Mouse (Mus musculus) heart, postnatal 0 days (tissue): ENCODE measurements around the gene Pde4d. TPM values are rescaled to one million over a fixed set of nuclear protein-coding genes. Genes with fewer than 3 reads are reported as not detected.

Experiments
- ATAC-seq: fragments of 200-750 bp; cut with Nextera tagmentation; 2 replicates; pipeline ENCODE4 v1.8.0; 2017; ENCODE audit warnings: low read depth, moderate number of reproducible peaks, moderate library complexity; ENCODE audit not compliant: insufficient read depth
- DNase-seq: peaks from one replicate; pipeline ENCODE4 v3.0.0-alpha.2; 2016; ENCODE audit warnings: low spot score
- H3K27ac ChIP-seq: fragments of 300-500 bp; sonication (generic); 2 replicates; pipeline ENCODE4 v1.5.1; 2014; ENCODE audit warnings: low read depth, mild to moderate bottlenecking
- H3K27me3 ChIP-seq: fragments of 300-500 bp; sonication (generic); 2 replicates; pipeline ENCODE4 v1.6.1; 2014; ENCODE audit warnings: low read length, mixed read lengths; ENCODE audit not compliant: control insufficient read depth, insufficient read depth
- H3K36me3 ChIP-seq: fragments of 300-500 bp; sonication (generic); replicated peaks from 2 replicates; pipeline ENCODE4 v1.6.1; 2014; ENCODE audit warnings: low read length, mixed read lengths; ENCODE audit not compliant: control insufficient read depth, insufficient read depth
- H3K4me1 ChIP-seq: fragments of 300-500 bp; sonication (generic); 2 replicates; pipeline ENCODE4 v1.6.1; 2014; ENCODE audit warnings: antibody characterized with exemption; ENCODE audit not compliant: control insufficient read depth, insufficient read depth
- H3K4me2 ChIP-seq: fragments of 300-500 bp; sonication (generic); 2 replicates; pipeline ENCODE4 v1.6.1; 2014; ENCODE audit warnings: low read depth, mild to moderate bottlenecking, low read length, moderate library complexity
- H3K4me3 ChIP-seq: fragments of 300-500 bp; sonication (generic); 2 replicates; pipeline ENCODE4 v1.5.1; 2014; ENCODE audit warnings: low read depth, low read length
- H3K9ac ChIP-seq: fragments of 300-500 bp; sonication (generic); replicated peaks from 2 replicates; pipeline ENCODE4 v1.6.1; 2014; ENCODE audit warnings: low read depth, low read length, mixed read lengths
- H3K9me3 ChIP-seq: fragments of 300-500 bp; sonication (generic); replicated peaks from 2 replicates; pipeline ENCODE4 v1.6.1; 2016; ENCODE audit warnings: low read length; ENCODE audit not compliant: control insufficient read depth
- CTCF ChIP-seq: IDR thresholded peaks from 2 replicates; pipeline ENCODE4 v1.5.1; 2016; ENCODE audit warnings: antibody characterized with exemption, control low read depth, low read depth
- EP300 ChIP-seq: IDR thresholded peaks from 2 replicates; pipeline ENCODE4 v1.6.1; 2016; ENCODE audit warnings: antibody characterized with exemption, low read depth
- WGBS: fragments of 180-500 bp; shearing (Covaris S2); extraction: QIAGEN DNeasy Blood & Tissue Kit; methylation state at CpG from one replicate; pipeline ENCODE4 v1.1.7; 2014; 5-methylcytosine and 5-hydroxymethylcytosine counted together
- polyA plus RNA-seq: library from polyadenylated mRNA; unstranded; fragments of >200 nt; fragmentation: Nextera tagmentation; extraction: Ambion mirVana; gene quantifications from 2 replicates; pipeline ENCODE4 v1.2.1, GENCODE M21; 2015
- total RNA-seq: library from RNA; depleted of rRNA; stranded (reverse); fragments of >200 nt; gene quantifications from 2 replicates; pipeline ENCODE4 v1.2.3, GENCODE M21; 2014; ENCODE audit warnings: low replicate concordance

The Pde4d gene
- total and polyA plus RNA-seq, 2 experiments from 2014 or later = 21.9 to 58.0 TPM

GRCm38 (mm10) chr13:109158703-109159102 lies 709.0 kb downstream of the Pde4d start:
- Histone ChIP-seq H3K9me3 (no peaks in the 10 kb centered on the region), H3K4me2 (no peak overlapping the region), H3K4me1 (no peaks in the 10 kb centered on the region), H3K4me3 (no peak overlapping the region), H3K27ac (no peak overlapping the region), H3K27me3 (no peaks in the 10 kb centered on the region), H3K9ac (no peak overlapping the region), H3K36me3 (no peaks in the 10 kb centered on the region)
- 65% methylated on average over 3 of the region's 3 CpGs for WGBS
- no peak for DNase-seq
- no peak for ATAC-seq
- TF ChIP-seq EP300 = no peak
- no peak for TF ChIP-seq CTCF

GRCm38 (mm10) chr13:109168556-109169334 lies 719.0 kb downstream of the Pde4d start:
- Histone ChIP-seq H3K4me2 (no peak overlapping the region), H3K4me3 (no peak overlapping the region), H3K9me3 (no peaks in the 10 kb centered on the region), H3K27ac (no peak overlapping the region), H3K36me3 (no peaks in the 10 kb centered on the region), H3K27me3 (no peaks in the 10 kb centered on the region), H3K4me1 (no peaks in the 10 kb centered on the region), H3K9ac (no peak overlapping the region)
- ATAC-seq (no peak), DNase-seq (no peak)
- WGBS = 90% methylated on average over 9 of the region's 9 CpGs
- no peak for TF ChIP-seq CTCF
- TF ChIP-seq EP300 = no peak

GRCm38 (mm10) chr13:109169335-109169606 lies 719.5 kb downstream of the Pde4d start:
- Histone ChIP-seq H3K4me1 (no peaks in the 10 kb centered on the region), H3K27me3 (no peaks in the 10 kb centered on the region), H3K4me2 (no peak overlapping the region), H3K9me3 (no peaks in the 10 kb centered on the region), H3K4me3 (no peak overlapping the region), H3K9ac (no peak overlapping the region), H3K27ac (no peak overlapping the region), H3K36me3 (no peaks in the 10 kb centered on the region)
- TF ChIP-seq CTCF = no peak
- no peak for TF ChIP-seq EP300
- ATAC-seq (no peak), DNase-seq (no peak)
- 87% methylated on average over 2 of the region's 2 CpGs for WGBS

- WGBS = 54% methylated on average over 7 of the region's 7 CpGs
- ATAC-seq (no peak), DNase-seq (no peak)
- H3K9me3 ChIP-seq = no peaks in the 10 kb centered on the region
- H3K4me1 ChIP-seq = no peaks in the 10 kb centered on the region
- TF ChIP-seq EP300 (no peak), CTCF (no peak)
- H3K27me3 ChIP-seq = no peaks in the 10 kb centered on the region
- no peak overlapping the region for H3K4me3 ChIP-seq
- H3K27ac ChIP-seq = no peak overlapping the region
- H3K4me2 ChIP-seq = no peak overlapping the region
- H3K9ac ChIP-seq = no peak overlapping the region
- H3K36me3 ChIP-seq = no peaks in the 10 kb centered on the region
Measured at GRCm38 (mm10) chr13:109171688-109172087, 721.9 kb downstream of the Pde4d start.

- no peak overlapping the region for H3K4me2 ChIP-seq
- no peaks in the 10 kb centered on the region for H3K27me3 ChIP-seq
- no peak overlapping the region for H3K27ac ChIP-seq
- 61% methylated on average over 6 of the region's 6 CpGs for WGBS
- TF ChIP-seq CTCF (no peak), EP300 (no peak)
- no peak overlapping the region for H3K9ac ChIP-seq
- H3K9me3 ChIP-seq = no peaks in the 10 kb centered on the region
- ATAC-seq = no peak
- H3K4me1 ChIP-seq = no peaks in the 10 kb centered on the region
- DNase-seq = no peak
- no peak overlapping the region for H3K4me3 ChIP-seq
- no peaks in the 10 kb centered on the region for H3K36me3 ChIP-seq
Measured at GRCm38 (mm10) chr13:109175281-109175680, 725.5 kb downstream of the Pde4d start.
